Mouse (Mus musculus) lung, embryonic 15.5 days (tissue): ENCODE measurements around the gene Sertad3. TPM values are rescaled to one million over a fixed set of nuclear protein-coding genes. Genes with fewer than 3 reads are reported as not detected.

Experiments used
- ATAC-seq: fragments of 200-750 bp; cut with Nextera tagmentation; 2 replicates; pipeline ENCODE4 v1.8.0; 2017; ENCODE audit warnings: moderate number of reproducible peaks, borderline replicate concordance; ENCODE audit not compliant: low FRiP score, low TSS enrichment; ENCODE audit errors: extremely low read depth
- H3K27ac ChIP-seq: fragments of 300-500 bp; sonication (generic); 2 replicates; pipeline ENCODE4 v1.5.1; 2015; ENCODE audit warnings: moderate library complexity, mild to moderate bottlenecking, inconsistent platforms
- H3K27me3 ChIP-seq: fragments of 300-500 bp; sonication (generic); 2 replicates; pipeline ENCODE4 v1.6.1; 2015; ENCODE audit warnings: inconsistent platforms
- H3K36me3 ChIP-seq: fragments of 300-500 bp; sonication (generic); 2 replicates; pipeline ENCODE4 v1.6.1; 2015; ENCODE audit warnings: inconsistent platforms
- H3K4me1 ChIP-seq: fragments of 300-500 bp; sonication (generic); 2 replicates; pipeline ENCODE4 v1.6.1; 2015; ENCODE audit warnings: inconsistent platforms
- H3K4me2 ChIP-seq: fragments of 300-500 bp; sonication (generic); 2 replicates; pipeline ENCODE4 v1.6.1; 2015; ENCODE audit warnings: inconsistent platforms, mild to moderate bottlenecking, moderate library complexity
- H3K4me3 ChIP-seq: fragments of 300-500 bp; sonication (generic); 2 replicates; pipeline ENCODE4 v1.5.1; 2015; ENCODE audit warnings: mild to moderate bottlenecking, inconsistent platforms
- H3K9ac ChIP-seq: fragments of 300-500 bp; sonication (generic); 2 replicates; pipeline ENCODE4 v1.6.1; 2015; ENCODE audit warnings: inconsistent platforms
- H3K9me3 ChIP-seq: fragments of 300-500 bp; sonication (generic); 2 replicates; pipeline ENCODE4 v1.6.1; 2016; ENCODE audit warnings: inconsistent platforms
- WGBS: fragments of 180-500 bp; shearing (Covaris S2); methylation state at CpG from one replicate; pipeline ENCODE4 v1.1.7; 2015; 5-methylcytosine and 5-hydroxymethylcytosine counted together
- polyA plus RNA-seq: library from polyadenylated mRNA; unstranded; fragments of >200 nt; fragmentation: Nextera tagmentation; extraction: Ambion mirVana; gene quantifications from 2 replicates; pipeline ENCODE4 v1.2.1, GENCODE M21; 2015

Sertad3 gene
- polyA plus RNA-seq, 1 experiment from 2014 or later = 28.6 TPM

- H3K27me3 ChIP-seq = no peaks in the 10 kb centered on the region
- 23% methylated on average over 10 of the region's 10 CpGs for WGBS
- no peak overlapping the region for H3K4me3 ChIP-seq
- no peaks in the 10 kb centered on the region for H3K9me3 ChIP-seq
- H3K9ac ChIP-seq = no peak overlapping the region
- no peaks in the 10 kb centered on the region for H3K36me3 ChIP-seq
- H3K4me1 ChIP-seq = no peaks in the 10 kb centered on the region
- no peak overlapping the region for H3K27ac ChIP-seq
- H3K4me2 ChIP-seq = no peak overlapping the region
- ATAC-seq = peak; percentile 45; the same call in 1 of the 2 replicates
Measured at GRCm38 (mm10) chr7:27526039-27526827, 52.7 kb downstream of the Sertad3 start.

Other genes starting within 250 kb of the Sertad3 start
- gene Itpkc, start 245.1 kb upstream of the Sertad3 start, polyA plus RNA-seq = 5.1 and 5.4 TPM in 2 replicates
- 20.3 and 20.4 TPM in 2 replicates for gene Coq8b, start 240.7 kb upstream of the Sertad3 start, polyA plus RNA-seq
- 23.6 and 23.8 TPM in 2 replicates for gene Numbl, start 215.3 kb upstream of the Sertad3 start, polyA plus RNA-seq
- gene Ltbp4, start 136.1 kb upstream of the Sertad3 start, polyA plus RNA-seq = 96.2 and 102 TPM in 2 replicates
- gene Shkbp1, start 117.7 kb upstream of the Sertad3 start, polyA plus RNA-seq = 48.3 and 51.4 TPM in 2 replicates
- 0.79 and 1.3 TPM in 2 replicates for gene Gm20479, start 116.3 kb upstream of the Sertad3 start, polyA plus RNA-seq
- 0.21 and 0.33 TPM in 2 replicates for gene Sptbn4, start 26.1 kb upstream of the Sertad3 start, polyA plus RNA-seq
- gene Blvrb, start 25.8 kb upstream of the Sertad3 start, polyA plus RNA-seq = 58.8 and 68.5 TPM in 2 replicates
- 48.5 and 49.6 TPM in 2 replicates for gene Sertad1, start 13.1 kb downstream of the Sertad3 start, polyA plus RNA-seq
- gene Prx, start 25.6 kb downstream of the Sertad3 start, polyA plus RNA-seq = 7.2 and 8.7 TPM in 2 replicates
- 0.87 and 0.92 TPM in 2 replicates for gene Hipk4, start 49.5 kb downstream of the Sertad3 start, polyA plus RNA-seq
- gene Pld3, start 79.5 kb downstream of the Sertad3 start, polyA plus RNA-seq = 74.8 and 78.3 TPM in 2 replicates
- gene 2310022A10Rik, start 79.5 kb downstream of the Sertad3 start, polyA plus RNA-seq = 24.0 and 24.8 TPM in 2 replicates
- gene Akt2, start 117.8 kb downstream of the Sertad3 start, polyA plus RNA-seq = 89.6 and 98.5 TPM in 2 replicates
- gene Ttc9b, start 180.1 kb downstream of the Sertad3 start, polyA plus RNA-seq = 0.09 and 0.60 TPM in 2 replicates
- gene Map3k10, start 200.8 kb downstream of the Sertad3 start, polyA plus RNA-seq = 6.9 and 7.6 TPM in 2 replicates
- gene Zfp607b, start 215.6 kb downstream of the Sertad3 start, polyA plus RNA-seq = 4.0 and 4.3 TPM in 2 replicates